ENCODE assay signal across 15 mouse cellular contexts in the genomic region with DNA sequence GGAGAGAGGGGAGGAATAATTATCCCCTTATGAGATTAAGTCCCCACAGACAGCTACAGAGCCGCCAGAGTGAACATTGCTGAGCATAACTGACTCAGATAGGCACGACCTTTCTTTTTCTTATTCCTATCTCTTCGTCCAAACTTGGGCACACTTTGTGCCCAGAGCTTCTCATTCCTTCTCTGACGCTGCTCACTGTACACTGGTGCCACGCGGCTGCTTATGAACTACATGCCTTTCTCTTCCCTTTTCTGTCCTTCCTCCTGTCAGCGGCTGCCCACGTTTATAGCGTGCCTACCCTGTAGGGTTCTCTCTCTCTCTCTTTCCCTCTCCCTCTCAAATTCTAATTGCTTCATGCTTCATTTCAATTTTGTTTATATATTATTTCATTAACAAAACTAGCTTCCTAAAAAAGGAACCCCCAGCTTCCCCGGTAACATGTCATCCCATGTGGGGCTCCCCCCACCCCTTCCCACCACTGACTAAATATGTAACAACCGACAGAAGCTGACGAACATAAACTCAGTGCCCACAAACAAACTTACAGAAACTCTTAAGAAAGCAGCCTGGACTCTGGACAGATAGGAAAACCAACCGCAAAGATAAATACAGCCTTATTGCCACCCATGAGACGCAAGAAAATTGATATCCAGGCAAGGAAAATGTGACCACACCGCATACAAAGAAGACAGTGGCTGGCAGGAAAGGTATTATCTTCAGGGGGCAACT. TPM values are rescaled to one million over a fixed set of nuclear protein-coding genes. Genes with fewer than 3 reads are reported as not detected.
A peak's percentile ranks its signal among the peaks of the same experiment; 100 is the strongest.
DNase-seq lines count a peak whose midpoint lies in the region; ATAC-seq and TF ChIP-seq lines count a peak whose summit lies in the region.
"Had no signal": no experiment of that assay in that cellular context is flagged by ENCODE, and none has a peak within 500 bp of the region (broad histone marks: within the 10 kb centered on the region; RNA-seq: fewer than 3 reads in every experiment).

No protein-coding gene starts in this region.

- H3K27ac ChIP-seq in kidney, embryonic 15.5 days, result peak overlapping the region; percentile 80
- no peak overlapping the region for H3K27ac ChIP-seq in CH12.LX (ENCODE audit: insufficient read depth, low read depth)
- no peak overlapping the region for H3K27ac ChIP-seq in heart, embryonic 10.5 days
- no peak overlapping the region for H3K27ac ChIP-seq in hindbrain, embryonic 11.5 days (ENCODE audit: low read depth, low read length)
- H3K27ac ChIP-seq: gastrocnemius, adult 2 months; hindbrain, embryonic 15.5 days; midbrain, embryonic 12.5 days had no signal

- no peaks in the 10 kb centered on the region for H3K9me3 ChIP-seq in kidney, embryonic 15.5 days (replicated peaks)
- no peaks in the 10 kb centered on the region for H3K9me3 ChIP-seq in CH12.LX (replicated peaks; ENCODE audit: low read length)
- H3K9me3 ChIP-seq in megakaryocyte, embryonic 14.5 days, result peaks cover 4% of the 10 kb centered on the region; the same call in 1 of the 2 replicates
- H3K9me3 ChIP-seq in heart, embryonic 10.5 days, result no peaks in the 10 kb centered on the region
- H3K9me3 ChIP-seq in hindbrain, embryonic 11.5 days (ENCODE audit: control insufficient read depth, low read length), result no peaks in the 10 kb centered on the region
- H3K9me3 ChIP-seq: hindbrain, embryonic 15.5 days; midbrain, embryonic 12.5 days had no signal

- 82% methylated on average over 15 of the region's 15 CpGs for WGBS in kidney, embryonic 15.5 days
- WGBS in heart, embryonic 10.5 days, result 79% methylated on average over 15 of the region's 15 CpGs
- WGBS in hindbrain, embryonic 11.5 days, result 88% methylated on average over 15 of the region's 15 CpGs

- TF ChIP-seq CTCF in CH12.LX (conservative IDR thresholded peaks at IDR 0.05 in 1 of 2, IDR thresholded peaks at IDR 0.05 in 1 of 2; ENCODE audit: low read depth in 2 of 2, low read length in 2 of 2), result no peak

- no peaks in the 10 kb centered on the region for H3K4me1 ChIP-seq in kidney, embryonic 15.5 days
- peaks cover 3 to 34% of the 10 kb centered on the region in 2 experiments; a peak in 3 of 4 replicates for H3K4me1 ChIP-seq in CH12.LX (ENCODE audit: control insufficient read depth in 1 of 2, insufficient read depth in 2 of 2)
- H3K4me1 ChIP-seq in megakaryocyte, embryonic 14.5 days, result peaks cover 17% of the 10 kb centered on the region
- no peaks in the 10 kb centered on the region for H3K4me1 ChIP-seq in heart, embryonic 10.5 days
- no peaks in the 10 kb centered on the region for H3K4me1 ChIP-seq in hindbrain, embryonic 11.5 days (replicated peaks; ENCODE audit: control insufficient read depth, insufficient read depth, low read length)
- H3K4me1 ChIP-seq: hindbrain, embryonic 15.5 days; midbrain, embryonic 12.5 days had no signal

- no peak for TF ChIP-seq POLR2A in CH12.LX (IDR thresholded peaks at IDR 0.05; ENCODE audit: low read depth, low read length)

- H3K4me3 ChIP-seq in kidney, embryonic 15.5 days (replicated peaks), result no peak overlapping the region
- H3K4me3 ChIP-seq in CH12.LX (replicated peaks in 1 of 3; ENCODE audit: low read depth in 2 of 3, low read length in 2 of 3, poor library complexity in 1 of 3), result no peak overlapping the region
- peak overlapping the region; percentile 73 for H3K4me3 ChIP-seq in megakaryocyte, embryonic 14.5 days (replicated peaks)
- no peak overlapping the region for H3K4me3 ChIP-seq in heart, embryonic 10.5 days
- H3K4me3 ChIP-seq in hindbrain, embryonic 11.5 days (ENCODE audit: low read depth, low read length), result no peak overlapping the region
- H3K4me3 ChIP-seq: gastrocnemius, adult 2 months; hindbrain, embryonic 15.5 days; midbrain, embryonic 12.5 days had no signal

- dilution Hi-C loops in CH12.LX (cut with MboI; ENCODE audit: extremely low pct_ligation_motif_present, extremely low pct_unique_long_range_greater_than_20kb, low sequenced_read_pairs), result no loop called here

- H3K4me2 ChIP-seq in kidney, embryonic 15.5 days, result peak overlapping the region; percentile 24; the same call in 1 of the 2 replicates
- no peak overlapping the region for H3K4me2 ChIP-seq in CH12.LX (ENCODE audit: insufficient read depth, low read depth, poor library complexity, severe bottlenecking)
- H3K4me2 ChIP-seq in hindbrain, embryonic 11.5 days (replicated peaks; ENCODE audit: low read depth, low read length), result no peak overlapping the region
- H3K4me2 ChIP-seq: hindbrain, embryonic 15.5 days; midbrain, embryonic 12.5 days had no signal

- no peaks in the 10 kb centered on the region for H3K27me3 ChIP-seq in kidney, embryonic 15.5 days
- H3K27me3 ChIP-seq in CH12.LX (replicated peaks), result no peaks in the 10 kb centered on the region
- H3K27me3 ChIP-seq in megakaryocyte, embryonic 14.5 days (replicated peaks), result peaks cover 4% of the 10 kb centered on the region
- no peaks in the 10 kb centered on the region for H3K27me3 ChIP-seq in heart, embryonic 10.5 days (ENCODE audit: insufficient read depth, poor library complexity, severe bottlenecking)
- H3K27me3 ChIP-seq in hindbrain, embryonic 11.5 days (ENCODE audit: control insufficient read depth, insufficient read depth, low read length), result no peaks in the 10 kb centered on the region
- H3K27me3 ChIP-seq: hindbrain, embryonic 15.5 days; midbrain, embryonic 12.5 days; Patski had no signal

- no peak for TF ChIP-seq EP300 in CH12.LX (IDR thresholded peaks at IDR 0.05; ENCODE audit: low read length)

- H3K79me2 ChIP-seq in CH12.LX (replicated peaks; ENCODE audit: control insufficient read depth, extremely low read depth, insufficient read depth, poor library complexity, severe bottlenecking), result no peaks in the 10 kb centered on the region

- H3K36me3 ChIP-seq in kidney, embryonic 15.5 days, result no peaks in the 10 kb centered on the region
- no peaks in the 10 kb centered on the region for H3K36me3 ChIP-seq in CH12.LX (replicated peaks in 1 of 2; ENCODE audit: control insufficient read depth in 1 of 2, insufficient read depth in 1 of 2, low read length in 1 of 2)
- H3K36me3 ChIP-seq in megakaryocyte, embryonic 14.5 days (replicated peaks; ENCODE audit: low read length), result no peaks in the 10 kb centered on the region
- no peaks in the 10 kb centered on the region for H3K36me3 ChIP-seq in heart, embryonic 10.5 days
- no peaks in the 10 kb centered on the region for H3K36me3 ChIP-seq in hindbrain, embryonic 11.5 days (ENCODE audit: control insufficient read depth, insufficient read depth, low read length)
- H3K36me3 ChIP-seq: hindbrain, embryonic 15.5 days; midbrain, embryonic 12.5 days had no signal

- in situ Hi-C loops in CH12.LX (cut with MboI; ENCODE audit: low pct_ligation_motif_present, low pct_unique_long_range_greater_than_20kb, low sequenced_read_pairs), result no loop called here

- no peak for DNase-seq in kidney, postnatal 14 days
- peak; percentile 58 for DNase-seq in CH12.LX (ENCODE audit: extremely low read depth)
- DNase-seq in yolk sac, embryonic 10.5 days (ENCODE audit: low spot score), result no peak
- DNase-seq in heart, embryonic 10.5 days (ENCODE audit: low spot score), result no peak
- DNase-seq in hindbrain, embryonic 11.5 days (ENCODE audit: low spot score), result no peak
- DNase-seq: adrenal gland, adult 8-10 months; B cell, adult 2 months; gastrocnemius, adult 2 months; thymus, postnatal 14 days had no signal

- TF ChIP-seq RAD21 in CH12.LX (IDR thresholded peaks at IDR 0.05; ENCODE audit: low read depth, low read length), result no peak

- no peak for ATAC-seq in kidney, embryonic 15.5 days (replicated peaks; ENCODE audit: low FRiP score)
- ATAC-seq in granulocyte monocyte progenitor cell, adult 5-6 weeks (replicated peaks; ENCODE audit: poor library complexity, severe bottlenecking), result peak; percentile 74
- no peak for ATAC-seq in hindbrain, embryonic 11.5 days (ENCODE audit: low FRiP score)
- ATAC-seq: Patski had no signal

- H3K9ac ChIP-seq in kidney, embryonic 15.5 days, result no peak overlapping the region
- H3K9ac ChIP-seq in CH12.LX (ENCODE audit: insufficient read depth, low read depth), result no peak overlapping the region
- no peak overlapping the region for H3K9ac ChIP-seq in hindbrain, embryonic 11.5 days (ENCODE audit: low read depth, low read length)
- H3K9ac ChIP-seq: hindbrain, embryonic 15.5 days; midbrain, embryonic 12.5 days had no signal

TF ChIP-seq in CH12.LX, 34 proteins besides CTCF, POLR2A, EP300 and RAD21 (continues in another document):
- no peak for TF ChIP-seq JUND (conservative IDR thresholded peaks at IDR 0.05; ENCODE audit: low read depth, low read length)
- no peak for TF ChIP-seq ZMIZ1 (IDR thresholded peaks at IDR 0.05; ENCODE audit: low read depth, low read length)
- no peak for TF ChIP-seq USF1 (IDR thresholded peaks at IDR 0.05; ENCODE audit: low read depth, low read length)
- TF ChIP-seq MAFK (IDR thresholded peaks at IDR 0.05; ENCODE audit: insufficient replicate concordance, low read length), result no peak
- no peak for TF ChIP-seq HCFC1 (IDR thresholded peaks at IDR 0.05; ENCODE audit: low read depth, low read length)
- no peak for TF ChIP-seq ZNF384 (IDR thresholded peaks at IDR 0.05; ENCODE audit: low read depth, low read length)
- TF ChIP-seq NELFE (IDR thresholded peaks at IDR 0.05; ENCODE audit: low read depth, low read length), result no peak

RNA-seq across cellular contexts. Expression of gene Dstn, which starts 25.8 kb away (rescaled TPM):
- 387 and 407 TPM in 2 replicates for polyA plus RNA-seq in kidney, embryonic 15.5 days (2015; fragmentation: Nextera tagmentation; extraction: Ambion mirVana)
- 68.9 and 84.3 TPM in 2 replicates for total RNA-seq in CH12.LX (2012; rRNA removed)
- total RNA-seq in CH12.LX (2014; rRNA removed), result 266 and 306 TPM in 2 replicates
- 151 and 155 TPM in 2 replicates for polyA plus RNA-seq in CH12.LX (2012; ENCODE audit: insufficient read length, low read depth)
- total RNA-seq in granulocyte monocyte progenitor cell, adult 5-6 weeks (2014; fragmentation: Nextera tagmentation), result 285 and 354 TPM in 2 replicates
- 581 and 644 TPM in 2 replicates for total RNA-seq in granulocyte monocyte progenitor cell, adult 5-6 weeks (2017)
- 3.6 and 18.3 TPM in 2 replicates for polyA plus RNA-seq in megakaryocyte, embryonic 14.5 days (2012; ENCODE audit: insufficient read depth, low replicate concordance)
- polyA plus RNA-seq in heart, embryonic 10.5 days (2016; fragmentation: Nextera tagmentation; extraction: Ambion mirVana), result 746 and 989 TPM in 2 replicates
- polyA plus RNA-seq in hindbrain, embryonic 11.5 days (2014; fragmentation: Nextera tagmentation; extraction: Ambion mirVana), result 440 and 458 TPM in 2 replicates

RNA-seq across cellular contexts. Expression of gene Bfsp1, which starts 26.3 kb away (rescaled TPM):
- polyA plus RNA-seq in kidney, embryonic 15.5 days (2015; fragmentation: Nextera tagmentation; extraction: Ambion mirVana), result 1.3 and 1.5 TPM in 2 replicates
- total RNA-seq in CH12.LX (2012; rRNA removed) (0.13 TPM in 1 of 2 replicates, not detected in the other), CH12.LX (2014; rRNA removed) (0.19 and 0.30 TPM in 2 replicates)
- 0.19 and 0.21 TPM in 2 replicates for polyA plus RNA-seq in CH12.LX (2012; ENCODE audit: insufficient read length, low read depth)
- total RNA-seq in granulocyte monocyte progenitor cell, adult 5-6 weeks (2014; fragmentation: Nextera tagmentation), result not detected in 2 replicates
- 0.13 TPM in 1 of 2 replicates, not detected in the other for total RNA-seq in granulocyte monocyte progenitor cell, adult 5-6 weeks (2017)
- 0.31 TPM in 1 of 2 replicates, not detected in the other for polyA plus RNA-seq in megakaryocyte, embryonic 14.5 days (2012; ENCODE audit: insufficient read depth, low replicate concordance)
- 2.1 and 2.2 TPM in 2 replicates for polyA plus RNA-seq in heart, embryonic 10.5 days (2016; fragmentation: Nextera tagmentation; extraction: Ambion mirVana)
- 0.79 and 0.85 TPM in 2 replicates for polyA plus RNA-seq in hindbrain, embryonic 11.5 days (2014; fragmentation: Nextera tagmentation; extraction: Ambion mirVana)
